Mouse (Mus musculus) kidney, postnatal 0 days (tissue): ENCODE results near the gene Spns2. TPM values are rescaled to one million over a fixed set of nuclear protein-coding genes. Genes with fewer than 3 reads are reported as not detected.
A peak's percentile ranks its signal among the peaks of the same experiment; 100 is the strongest.

Experiments used
- ATAC-seq: fragments of 200-750 bp; cut with Nextera tagmentation; replicated peaks from 2 replicates; pipeline ENCODE4 v1.8.0; 2017; ENCODE audit warnings: low read depth, moderate number of reproducible peaks, moderate TSS enrichment, moderate library complexity; ENCODE audit not compliant: low FRiP score
- DNase-seq: peaks from one replicate; pipeline ENCODE4 v3.0.0-alpha.2; 2016; ENCODE audit warnings: low spot score
- H3K27ac ChIP-seq: fragments of 300-500 bp; sonication (generic); 2 replicates; pipeline ENCODE4 v1.5.1; 2014; ENCODE audit warnings: mild to moderate bottlenecking
- H3K27me3 ChIP-seq: fragments of 300-500 bp; sonication (generic); 2 replicates; pipeline ENCODE4 v1.6.1; 2014; ENCODE audit warnings: low read length, mixed read lengths; ENCODE audit not compliant: insufficient read depth
- H3K36me3 ChIP-seq: fragments of 300-500 bp; sonication (generic); 2 replicates; pipeline ENCODE4 v1.6.1; 2014; ENCODE audit warnings: low read length, mixed read lengths; ENCODE audit not compliant: insufficient read depth
- H3K4me1 ChIP-seq: fragments of 300-500 bp; sonication (generic); replicated peaks from 2 replicates; pipeline ENCODE4 v1.6.1; 2014; ENCODE audit warnings: antibody characterized with exemption, low read length, mixed read lengths; ENCODE audit not compliant: insufficient read depth
- H3K4me2 ChIP-seq: fragments of 300-500 bp; sonication (generic); 2 replicates; pipeline ENCODE4 v1.6.1; 2014; ENCODE audit warnings: mild to moderate bottlenecking, low read length, moderate library complexity, mixed read lengths
- H3K4me3 ChIP-seq: fragments of 300-500 bp; sonication (generic); replicated peaks from 2 replicates; pipeline ENCODE4 v1.5.1; 2014; ENCODE audit warnings: low read depth, low read length
- H3K9ac ChIP-seq: fragments of 300-500 bp; sonication (generic); 2 replicates; pipeline ENCODE4 v1.6.1; 2014; ENCODE audit warnings: low read depth, low read length
- H3K9me3 ChIP-seq: fragments of 300-500 bp; sonication (generic); replicated peaks from 2 replicates; pipeline ENCODE4 v1.6.1; 2016; ENCODE audit warnings: low read length, inconsistent platforms, mixed read lengths
- CTCF ChIP-seq: IDR thresholded peaks from 2 replicates; pipeline ENCODE4 v1.5.1; 2016; ENCODE audit warnings: antibody characterized with exemption, low read depth, mild to moderate bottlenecking, moderate library complexity
- WGBS: fragments of 180-500 bp; shearing (Covaris S2); extraction: QIAGEN DNeasy Blood & Tissue Kit; methylation state at CpG from one replicate; pipeline ENCODE4 v1.1.7; 2014; 5-methylcytosine and 5-hydroxymethylcytosine counted together
- polyA plus RNA-seq: library from polyadenylated mRNA; unstranded; fragments of >200 nt; fragmentation: Nextera tagmentation; extraction: Ambion mirVana; gene quantifications from 2 replicates; pipeline ENCODE4 v1.2.1, GENCODE M21; 2015

The Spns2 gene
- polyA plus RNA-seq, 1 experiment from 2014 or later: 7.4 TPM

DNA sequence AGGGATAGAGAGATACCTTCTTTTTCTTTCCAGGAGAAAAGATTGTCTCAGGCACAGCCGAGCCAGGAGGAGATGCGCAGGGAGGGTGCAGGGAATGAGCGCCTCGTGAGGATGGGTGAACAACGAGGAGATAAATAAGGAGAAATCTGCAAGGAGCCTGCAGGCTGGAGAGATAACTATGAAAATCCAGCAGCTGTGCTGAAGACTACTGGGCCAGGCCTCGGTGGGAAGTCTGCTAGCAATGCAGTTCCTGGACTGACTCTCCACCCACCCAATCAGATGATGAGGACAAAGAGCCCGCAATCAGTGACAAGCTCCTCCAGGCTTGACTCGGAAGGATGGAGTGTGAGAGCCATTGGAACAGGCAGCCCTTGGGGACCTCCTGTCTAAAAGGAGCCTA, 12.5 kb upstream of the Spns2 start:
- H3K27ac ChIP-seq: peak overlapping the region; percentile 88
- no peaks in the 10 kb centered on the region for H3K9me3 ChIP-seq

DNA sequence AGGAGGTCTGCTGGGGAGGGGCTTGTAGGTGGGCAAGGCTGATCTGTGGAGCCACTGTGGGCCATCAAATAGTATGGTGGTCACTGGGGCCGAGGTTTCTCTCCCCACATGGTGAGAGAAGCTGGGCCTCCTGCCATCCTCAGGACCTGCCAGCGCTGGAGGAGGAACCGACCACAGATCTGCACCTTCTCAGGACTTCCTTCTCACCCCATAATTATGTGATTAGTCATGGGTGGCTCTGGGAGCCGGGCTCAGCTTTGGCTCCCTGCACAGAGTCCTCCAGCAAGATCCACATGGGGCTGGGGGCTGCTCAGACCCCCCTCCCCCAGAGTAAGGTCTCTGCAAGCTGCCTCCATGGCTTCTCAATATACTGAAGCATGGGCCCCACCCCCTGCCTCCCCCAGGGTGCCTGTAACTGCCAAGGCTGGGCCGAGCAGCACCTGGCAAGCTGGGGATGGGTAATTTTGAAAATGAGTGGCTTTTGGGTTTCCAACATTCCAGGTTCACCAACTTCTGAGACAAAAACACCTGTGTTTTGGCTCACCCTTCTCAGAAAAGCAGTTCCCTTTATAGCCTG, 11.8 kb upstream of the Spns2 start:
- Histone ChIP-seq H3K27me3 (no peaks in the 10 kb centered on the region), H3K27ac (peak overlapping the region; percentile 65), H3K4me3 (no peak overlapping the region), H3K36me3 (no peaks in the 10 kb centered on the region), H3K4me1 (peaks cover 29% of the 10 kb centered on the region), H3K9ac (no peak overlapping the region), H3K4me2 (no peak overlapping the region), H3K9me3 (no peaks in the 10 kb centered on the region)
- WGBS: 24% methylated on average over 5 of the region's 5 CpGs
- DNase-seq (no peak), ATAC-seq (no peak)
- TF ChIP-seq CTCF: no peak

More for the DNA sequence above, 12.5 kb upstream of the Spns2 start:
- WGBS: 31% methylated on average over 8 of the region's 8 CpGs
- no peak for TF ChIP-seq CTCF
- Histone ChIP-seq H3K9ac (no peak overlapping the region), H3K27me3 (no peaks in the 10 kb centered on the region), H3K4me1 (peaks cover 27% of the 10 kb centered on the region), H3K4me2 (no peak overlapping the region), H3K36me3 (no peaks in the 10 kb centered on the region), H3K4me3 (no peak overlapping the region)
- DNase-seq (no peak), ATAC-seq (no peak)

DNA sequence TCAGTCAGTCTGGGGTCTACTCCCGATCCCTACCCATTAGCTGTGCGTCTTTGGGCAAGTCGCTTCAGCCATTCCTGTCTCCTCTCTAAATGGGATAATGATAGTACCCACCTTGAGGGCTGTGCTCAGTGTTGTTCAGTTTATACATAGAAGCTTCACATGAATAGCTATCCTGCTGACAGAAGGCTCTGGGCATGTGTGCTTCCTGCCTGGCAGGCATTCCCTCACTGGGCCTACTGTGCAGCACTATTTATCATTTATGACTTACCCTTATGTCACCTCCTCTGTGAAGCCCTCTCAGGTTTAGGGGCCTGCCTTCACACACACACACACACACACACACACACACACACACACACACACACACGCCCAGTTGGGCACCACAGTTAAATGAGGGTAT, 10.4 kb upstream of the Spns2 start:
- Histone ChIP-seq H3K4me1 (peaks cover 29% of the 10 kb centered on the region), H3K27me3 (no peaks in the 10 kb centered on the region), H3K4me2 (no peak overlapping the region), H3K27ac (no peak overlapping the region), H3K9me3 (no peaks in the 10 kb centered on the region), H3K9ac (no peak overlapping the region), H3K4me3 (no peak overlapping the region), H3K36me3 (no peaks in the 10 kb centered on the region)
- ATAC-seq: no peak
- no peak for TF ChIP-seq CTCF
- DNase-seq: no peak
- WGBS: 86% methylated on average over 4 of the region's 4 CpGs

DNA sequence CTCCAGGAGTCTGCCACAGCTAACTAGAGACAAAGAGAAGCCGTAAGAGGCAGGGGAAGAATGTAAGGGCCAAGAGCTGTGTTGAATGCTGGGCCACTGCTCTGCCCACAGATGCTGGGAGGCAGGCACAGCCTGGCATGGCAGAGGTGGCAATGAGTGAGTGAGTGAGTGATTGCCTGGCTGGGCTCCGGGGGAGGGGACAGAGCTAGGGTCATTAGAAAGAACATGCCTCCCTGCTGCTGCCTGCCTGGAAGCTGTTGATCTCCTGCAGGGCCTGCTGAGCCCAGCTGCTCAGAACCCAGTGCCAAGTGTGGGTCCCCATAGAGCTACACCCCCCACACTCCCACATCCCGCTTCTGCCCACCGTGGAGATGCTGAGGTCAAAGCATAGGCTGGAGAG, 7.7 kb upstream of the Spns2 start:
- 24% methylated on average over 4 of the region's 4 CpGs for WGBS

DNA sequence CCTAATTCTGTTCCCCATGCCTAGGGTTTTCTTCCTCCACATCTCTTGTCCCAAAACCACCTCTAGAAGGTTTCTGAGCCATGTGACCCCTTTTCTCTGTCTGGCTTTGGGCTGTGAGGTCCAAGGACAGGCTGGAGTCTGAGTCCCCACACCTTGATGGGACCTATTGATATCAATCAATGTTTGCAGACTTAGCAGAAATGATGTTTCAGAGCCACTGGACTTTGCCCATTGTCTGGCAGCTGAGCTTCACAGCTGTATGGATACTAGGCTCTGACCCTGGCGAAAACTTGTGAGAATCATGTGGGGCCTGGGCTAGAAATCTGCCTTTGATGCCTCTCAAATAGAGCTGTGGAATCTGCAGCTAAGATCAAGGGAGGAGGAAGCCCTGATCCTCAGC, 7.1 kb upstream of the Spns2 start:
- Histone ChIP-seq H3K9me3 (no peaks in the 10 kb centered on the region), H3K4me2 (no peak overlapping the region), H3K36me3 (no peaks in the 10 kb centered on the region), H3K4me3 (no peak overlapping the region), H3K4me1 (peaks cover 14% of the 10 kb centered on the region; the same call in 1 of the 2 replicates), H3K9ac (no peak overlapping the region), H3K27ac (no peak overlapping the region), H3K27me3 (no peaks in the 10 kb centered on the region)
- 50% methylated on average over 1 of the region's 1 CpGs for WGBS
- DNase-seq (no peak), ATAC-seq (no peak)
- no peak for TF ChIP-seq CTCF

More for the DNA sequence above, 7.7 kb upstream of the Spns2 start:
- Histone ChIP-seq H3K4me3 (no peak overlapping the region), H3K27ac (no peak overlapping the region), H3K4me2 (no peak overlapping the region), H3K9me3 (no peaks in the 10 kb centered on the region), H3K9ac (no peak overlapping the region), H3K36me3 (no peaks in the 10 kb centered on the region), H3K4me1 (peaks cover 15% of the 10 kb centered on the region; the same call in 1 of the 2 replicates), H3K27me3 (no peaks in the 10 kb centered on the region)
- no peak for ATAC-seq
- TF ChIP-seq CTCF: no peak
- DNase-seq: no peak

DNA sequence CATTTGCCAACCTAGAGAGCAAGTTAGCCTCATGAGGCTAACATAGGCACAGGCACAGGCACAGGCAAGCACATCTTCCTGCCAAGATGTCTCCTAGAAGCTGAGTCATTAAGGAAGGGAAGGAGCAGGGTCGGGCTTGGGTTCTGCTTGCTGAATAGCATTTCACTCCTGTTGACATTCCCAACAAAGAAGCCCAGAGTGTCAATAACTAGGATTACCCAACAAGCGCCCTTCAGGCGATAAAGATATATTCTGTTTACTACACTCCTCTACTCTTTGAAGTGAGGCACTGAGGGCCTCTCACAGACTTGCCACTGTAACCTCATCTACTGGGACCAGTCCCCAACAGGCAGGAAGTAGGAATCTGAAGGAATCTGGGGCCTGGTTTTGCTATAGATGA, 6.4 kb upstream of the Spns2 start:
- WGBS: 54% methylated on average over 3 of the region's 3 CpGs
- Histone ChIP-seq H3K9me3 (no peaks in the 10 kb centered on the region), H3K4me2 (no peak overlapping the region), H3K4me1 (0 out of 2 replicates have a peak, but pooled peaks cover 10% of the 10 kb centered on the region), H3K9ac (no peak overlapping the region), H3K27ac (no peak overlapping the region), H3K36me3 (no peaks in the 10 kb centered on the region), H3K27me3 (no peaks in the 10 kb centered on the region), H3K4me3 (no peak overlapping the region)
- no peak for TF ChIP-seq CTCF
- DNase-seq: no peak
- ATAC-seq: no peak
